Mouse (Mus musculus) hematopoietic stem cell, adult 5-6 weeks (primary cell): ENCODE data around the gene Klhdc8a. TPM values are rescaled to one million over a fixed set of nuclear protein-coding genes. Genes with fewer than 3 reads are reported as not detected.

Source experiments
- ATAC-seq, 2 experiments: fragments of 125-278 bp in 1 of 2; replicated peaks in 1 of 2; 2 replicates each; pipeline ENCODE4 v1.8.0; 2016 to 2017; ENCODE audit warnings: inconsistent platforms in 2 of 2, mild to moderate bottlenecking in 2 of 2, moderate number of reproducible peaks in 2 of 2, low read depth in 1 of 2, moderate TSS enrichment in 1 of 2; ENCODE audit not compliant: low FRiP score in 2 of 2, poor library complexity in 2 of 2, severe bottlenecking in 2 of 2, insufficient read depth in 1 of 2, low TSS enrichment in 1 of 2
- total RNA-seq: library from RNA; stranded (forward); fragments of 172-1452, 232-1000 nt; gene quantifications from 2 replicates; pipeline ENCODE4 v1.2.3, GENCODE M21; 2017

Gene Klhdc8a
- total RNA-seq, 1 experiment from 2014 or later, result not detected

- ATAC-seq, result no peak
These were observed 12.3 kb downstream of the Klhdc8a start for GRCm38 (mm10) chr1:132310754-132311153.

- ATAC-seq, result no peak
These were observed 12.9 kb downstream of the Klhdc8a start for GRCm38 (mm10) chr1:132311174-132311859.

GRCm38 (mm10) chr1:132312043-132312442 is 13.6 kb downstream of the Klhdc8a start:
- no peak for ATAC-seq

- ATAC-seq, result peak; percentile 23 to 33; a peak in 2 of 4 replicates
These were observed 14.3 kb downstream of the Klhdc8a start for GRCm38 (mm10) chr1:132312703-132313102.

GRCm38 (mm10) chr1:132315889-132316624 is 17.6 kb downstream of the Klhdc8a start, which contains the start of gene Nuak2:
Nuak2 (plus strand) TSS chr1:132316126.
- ATAC-seq, result peak; percentile 71 to 75

- ATAC-seq, result no peak
These were observed 18.2 kb downstream of the Klhdc8a start for GRCm38 (mm10) chr1:132316625-132316994.

- ATAC-seq, result peak in 1 of 2 experiments; percentile 24; a peak in 1 of 4 replicates
These were observed 19.0 kb downstream of the Klhdc8a start for GRCm38 (mm10) chr1:132317413-132317812.

- peak in 1 of 2 experiments; percentile 22; a peak in 1 of 4 replicates for ATAC-seq
These were observed 19.8 kb downstream of the Klhdc8a start for GRCm38 (mm10) chr1:132317894-132318863.

GRCm38 (mm10) chr1:132319242-132319641 is 20.8 kb downstream of the Klhdc8a start:
- peak; percentile 37 to 55; a peak in 3 of 4 replicates for ATAC-seq

- ATAC-seq, result no peak
These were observed 23.6 kb downstream of the Klhdc8a start for GRCm38 (mm10) chr1:132321821-132322580.

GRCm38 (mm10) chr1:132322711-132323542 is 24.5 kb downstream of the Klhdc8a start:
- ATAC-seq, result no peak

GRCm38 (mm10) chr1:132326777-132327176 is 28.4 kb downstream of the Klhdc8a start:
- no peak for ATAC-seq

- ATAC-seq, result no peak
These were observed 29.1 kb downstream of the Klhdc8a start for GRCm38 (mm10) chr1:132327477-132327876.

GRCm38 (mm10) chr1:132328565-132328964 is 30.1 kb downstream of the Klhdc8a start:
- no peak for ATAC-seq

- no peak for ATAC-seq
These were observed 31.2 kb downstream of the Klhdc8a start for GRCm38 (mm10) chr1:132329656-132330055.

- no peak for ATAC-seq
These were observed 32.0 kb downstream of the Klhdc8a start for GRCm38 (mm10) chr1:132330397-132330796.
